Mouse (Mus musculus) layer of hippocampus, adult 11-12 months (tissue): ENCODE results near the gene Hoxb6.

ENCODE experiments used
- DNase-seq: peaks from one replicate; pipeline ENCODE4 v3.0.0; 2022; ENCODE audit warnings: low spot score

Gene Hoxb6

GRCm38 (mm10) chr11:96269869-96270268, 22.4 kb upstream of the Hoxb6 start:
- DNase-seq, result no peak

DNA sequence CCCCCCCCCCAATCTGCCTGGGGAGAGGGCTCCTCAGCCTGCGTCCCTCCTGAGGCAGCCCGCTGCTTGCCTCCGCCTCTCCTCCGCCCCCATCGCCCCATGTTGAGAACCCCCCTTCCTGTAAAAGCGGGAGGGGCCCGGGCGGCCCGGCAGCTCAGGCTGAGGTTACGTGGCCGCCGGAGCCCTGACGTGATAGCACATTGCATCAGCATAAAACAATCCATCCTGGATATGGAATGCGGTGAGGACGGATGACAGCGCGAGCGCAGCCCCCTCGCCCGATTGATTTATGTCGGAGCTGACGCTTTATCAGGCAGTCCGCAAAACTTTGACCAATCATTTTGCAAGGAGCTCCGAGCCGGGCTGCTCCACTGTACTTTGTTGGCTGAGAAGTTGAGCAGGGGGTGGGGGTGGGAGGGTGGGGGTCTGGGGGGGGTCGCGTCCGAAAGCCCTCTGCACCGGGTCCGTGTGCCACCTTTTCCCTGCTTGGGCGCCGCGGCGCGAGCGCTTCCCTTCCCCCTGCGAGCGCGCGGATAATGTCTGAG, 21.2 kb upstream of the Hoxb6 start, which contains the start of gene Hoxb9:
Gene Hoxb9, plus strand, starts transcription at position 462 of the 545 bp plus-strand sequence.
- no peak for DNase-seq

- DNase-seq, result no peak
Observed at GRCm38 (mm10) chr11:96271541-96272011, 20.7 kb upstream of the Hoxb6 start.

- no peak for DNase-seq
Observed at GRCm38 (mm10) chr11:96272024-96272921, 20.0 kb upstream of the Hoxb6 start.

DNA sequence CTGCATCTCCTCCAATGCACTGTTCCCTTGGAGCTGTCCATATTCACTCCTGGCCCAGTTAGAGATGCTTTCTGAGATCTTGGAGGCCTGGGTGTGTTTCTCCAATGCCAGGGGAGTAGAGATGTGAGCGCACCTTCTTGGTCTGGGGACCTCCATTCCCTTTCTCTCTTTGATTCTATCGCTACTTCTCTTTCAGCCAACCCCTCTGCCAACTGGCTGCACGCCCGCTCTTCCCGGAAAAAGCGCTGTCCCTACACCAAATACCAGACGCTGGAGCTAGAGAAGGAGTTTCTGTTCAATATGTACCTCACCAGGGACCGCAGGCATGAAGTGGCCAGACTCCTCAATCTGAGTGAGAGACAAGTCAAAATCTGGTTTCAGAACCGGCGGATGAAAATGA, 17.8 kb upstream of the Hoxb6 start:
- no peak for DNase-seq

DNA sequence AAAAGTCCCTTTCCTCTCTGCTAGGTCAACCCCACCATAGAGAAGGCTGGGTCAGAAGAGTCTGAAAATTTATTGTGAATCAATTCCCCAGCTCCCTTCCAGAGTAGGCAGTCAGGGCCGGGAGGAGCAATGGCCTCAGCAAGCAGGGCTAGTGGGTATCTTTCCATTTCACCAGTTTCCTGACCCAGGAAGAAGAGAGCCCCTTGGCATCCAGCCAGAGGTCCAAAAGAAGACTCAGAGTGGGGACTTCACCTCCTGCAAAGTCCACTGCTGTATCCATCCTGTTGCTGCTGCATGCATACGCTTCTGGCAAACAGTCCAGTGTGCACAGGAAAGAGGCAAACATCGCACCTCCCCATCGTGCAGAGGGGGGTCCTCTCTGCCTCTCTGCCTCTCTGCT, 16.4 kb upstream of the Hoxb6 start:
- DNase-seq, result no peak

GRCm38 (mm10) chr11:96277151-96278044, 14.9 kb upstream of the Hoxb6 start:
- no peak for DNase-seq

DNA sequence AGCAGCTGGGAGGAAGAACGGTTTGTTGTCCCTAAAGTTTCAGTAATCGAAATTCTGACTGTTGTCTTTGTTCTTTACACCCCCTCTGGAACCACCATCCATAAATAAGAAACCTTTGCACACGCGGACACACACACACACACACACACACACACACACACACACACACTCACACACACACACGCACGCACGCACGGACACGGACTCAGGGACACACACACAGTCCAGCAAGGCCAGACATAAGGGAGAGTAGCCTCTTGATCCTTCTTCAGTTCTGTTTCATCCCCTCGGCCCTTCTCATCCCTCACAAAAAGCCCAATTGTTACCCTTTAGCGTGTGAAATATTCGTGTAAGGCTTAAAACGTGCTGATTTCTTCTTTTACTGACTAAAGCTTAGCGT, 14.0 kb upstream of the Hoxb6 start:
- DNase-seq, result no peak

- peak; percentile 82 for DNase-seq
Observed at GRCm38 (mm10) chr11:96278773-96279172, 13.5 kb upstream of the Hoxb6 start.

DNA sequence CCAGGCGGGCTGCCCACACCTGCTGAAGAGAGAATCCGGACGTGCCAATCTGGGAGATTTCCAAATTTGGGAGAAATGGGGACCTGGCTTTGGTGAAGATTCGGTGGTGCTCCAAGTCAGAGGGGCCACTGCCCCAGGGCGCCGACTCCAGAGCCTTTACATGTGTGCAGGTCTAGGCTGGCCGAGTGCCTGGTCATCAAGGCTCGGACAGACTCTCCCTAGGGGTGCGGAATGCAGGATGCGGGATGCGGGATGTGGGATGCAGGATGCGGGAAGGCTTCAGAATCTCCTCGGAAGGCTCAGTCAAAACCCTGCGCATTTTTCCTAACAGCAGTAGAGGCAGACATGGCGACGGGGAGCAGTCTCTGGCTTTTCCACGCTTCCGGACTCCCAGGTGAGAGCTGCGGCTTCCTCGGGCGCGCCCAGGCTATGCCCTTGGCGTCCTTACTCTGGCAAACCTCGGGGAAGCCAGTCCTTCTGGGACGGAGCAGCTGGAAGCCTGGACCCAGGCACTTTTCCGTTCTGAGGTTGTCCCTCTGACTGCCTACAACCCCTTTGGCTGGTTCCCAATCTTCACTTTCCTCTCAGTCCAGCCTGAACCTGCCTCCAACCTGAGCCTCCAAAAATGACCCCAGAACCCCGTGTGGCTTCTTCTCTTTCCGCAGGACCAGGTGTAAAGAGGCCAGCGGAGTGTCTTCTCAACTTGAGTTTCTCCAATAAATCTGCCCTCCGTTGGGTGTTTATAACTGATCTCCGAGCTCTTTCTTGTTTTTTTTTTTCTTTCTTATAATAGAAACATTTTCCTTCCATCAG, 12.6 kb upstream of the Hoxb6 start:
- DNase-seq, result no peak

DNA sequence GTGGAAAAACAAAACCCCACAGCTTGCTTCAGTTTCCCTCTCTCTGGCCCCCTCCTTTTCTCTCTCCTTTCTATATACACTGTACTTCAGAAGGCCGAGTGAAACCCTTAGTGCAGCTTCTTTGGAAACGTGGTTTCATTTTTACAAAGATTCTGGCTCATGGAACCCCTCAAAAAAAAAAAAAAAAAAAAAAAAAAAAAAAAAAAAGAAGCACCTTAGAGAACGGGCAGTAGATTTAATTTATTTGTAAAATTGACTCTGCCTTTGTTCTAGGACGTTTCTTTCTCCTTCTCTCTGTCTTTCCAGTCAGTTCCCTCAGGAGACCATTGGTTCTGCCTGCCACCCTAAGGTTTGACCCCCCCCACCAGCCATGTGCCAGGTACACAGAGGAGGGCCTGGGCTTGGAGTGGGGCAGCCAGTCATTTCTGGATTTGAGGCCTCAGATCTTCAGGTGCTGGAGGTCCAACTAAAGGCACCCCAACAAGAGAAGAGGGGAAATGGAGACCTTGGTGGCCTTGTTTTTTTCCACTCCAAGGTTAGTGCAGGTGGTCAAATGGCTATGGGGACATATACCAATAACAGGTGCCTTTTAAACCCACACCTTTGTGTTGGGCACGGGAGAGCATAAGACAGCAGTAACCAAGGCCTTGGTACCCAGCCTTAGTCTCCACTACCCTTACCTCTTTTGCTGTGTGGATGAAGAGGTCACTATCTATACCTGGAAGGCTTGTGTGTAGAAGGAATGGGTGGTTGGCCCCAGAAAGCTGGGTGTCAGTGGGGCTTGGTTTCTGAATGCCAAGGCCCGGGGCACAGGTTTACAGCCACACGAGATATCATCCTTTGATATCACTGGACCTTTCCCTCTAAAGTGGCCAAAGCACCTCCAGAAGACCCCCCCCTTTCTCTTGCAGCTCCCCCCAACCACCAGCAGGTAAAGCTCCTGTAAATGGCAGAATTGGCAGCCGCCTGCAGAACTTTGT, 11.6 kb upstream of the Hoxb6 start:
- no peak for DNase-seq

- DNase-seq, result no peak
Observed at GRCm38 (mm10) chr11:96281396-96281795, 10.9 kb upstream of the Hoxb6 start.

GRCm38 (mm10) chr11:96281855-96282570, 10.3 kb upstream of the Hoxb6 start, which contains the start of gene Hoxb8:
Hoxb8 (plus strand) TSS chr11:96281905.
- DNase-seq, result no peak

- DNase-seq, result no peak
Observed at GRCm38 (mm10) chr11:96282795-96283430, 9.4 kb upstream of the Hoxb6 start.

DNA sequence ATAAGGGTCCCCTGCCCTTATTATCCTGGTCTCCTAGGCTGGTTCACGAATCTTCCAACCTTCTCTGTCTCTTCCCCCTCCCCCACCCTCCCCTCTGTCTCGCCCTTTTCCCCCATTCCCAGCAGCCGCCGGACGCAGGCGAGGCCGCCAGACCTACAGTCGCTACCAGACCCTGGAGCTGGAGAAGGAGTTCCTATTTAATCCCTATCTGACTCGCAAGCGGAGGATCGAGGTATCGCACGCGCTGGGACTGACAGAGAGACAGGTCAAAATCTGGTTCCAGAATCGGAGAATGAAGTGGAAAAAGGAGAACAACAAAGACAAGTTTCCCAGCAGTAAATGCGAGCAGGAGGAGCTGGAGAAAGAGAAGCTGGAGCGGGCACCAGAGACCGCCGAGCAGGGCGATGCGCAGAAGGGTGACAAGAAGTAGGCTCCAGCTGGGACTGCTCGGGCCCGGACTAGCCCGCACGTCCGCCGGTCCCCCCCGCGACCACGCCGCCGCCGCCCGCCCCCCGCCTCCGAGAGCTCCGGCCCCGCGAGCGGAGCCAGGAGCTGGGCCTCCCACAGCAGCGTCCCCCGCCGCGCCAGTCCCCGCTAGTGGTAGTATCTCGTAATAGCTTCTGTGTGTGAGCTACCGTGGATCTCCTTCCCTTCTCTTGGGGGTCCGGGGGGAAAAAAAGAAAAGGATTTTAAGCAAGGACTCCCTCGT, 8.1 kb upstream of the Hoxb6 start:
- no peak for DNase-seq

DNA sequence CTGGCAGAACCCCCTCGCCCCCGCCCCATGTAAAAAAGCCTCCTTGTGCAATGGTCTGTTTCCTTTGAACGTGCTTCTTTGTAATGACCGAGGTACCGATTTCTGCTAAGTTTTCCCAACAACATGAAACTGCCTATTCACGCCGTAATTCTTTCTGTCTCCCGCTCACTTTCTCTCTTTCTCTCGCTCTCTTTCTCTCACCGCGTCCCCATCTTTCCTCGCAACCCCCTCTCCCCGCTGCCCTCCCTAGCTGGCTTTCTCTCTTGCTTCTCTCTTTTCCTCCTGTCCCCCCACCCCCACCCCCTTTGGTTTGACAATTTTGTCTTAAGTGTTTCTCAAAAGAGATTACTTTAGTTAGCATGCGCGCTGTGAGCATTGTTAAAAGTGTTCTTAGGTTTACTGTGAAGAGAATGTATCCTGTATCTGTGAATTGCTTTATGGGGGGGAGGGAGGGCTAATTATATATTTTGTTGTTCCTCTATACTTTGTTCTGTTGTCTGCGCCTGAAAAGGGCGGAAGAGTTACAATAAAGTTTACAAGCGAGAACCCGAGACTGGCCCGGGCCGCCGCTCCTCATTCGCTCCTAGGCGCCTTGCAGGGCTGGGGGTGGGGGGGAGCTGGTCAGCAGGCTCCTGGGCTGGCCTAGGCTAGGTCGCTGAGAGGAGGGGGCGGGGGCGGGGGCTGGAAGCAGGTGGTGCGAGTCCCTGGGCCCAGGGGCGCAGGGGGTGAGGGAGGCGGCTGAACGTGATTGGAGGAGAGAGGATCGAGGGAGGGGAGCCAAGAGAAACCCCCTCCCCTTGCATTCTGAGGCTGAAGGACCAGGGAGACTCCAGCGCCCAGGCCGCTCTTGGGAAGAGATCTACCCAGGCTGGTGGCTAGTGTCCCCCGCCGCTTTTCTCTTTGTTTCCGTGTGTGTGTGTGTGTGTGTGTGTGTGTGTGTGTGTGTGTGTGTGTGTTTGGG, 7.2 kb upstream of the Hoxb6 start:
- no peak for DNase-seq
